Mouse (Mus musculus) ES-Bruce4 (cell line): ENCODE measurements at regions not wholly inside any gene's neighbourhood (a gene's known extent, or its start where the extent isn't known, plus 50 kb on each side); places are given as distances from the start of the nearest gene placed in this dataset.

Experiments used
- CTCF ChIP-seq: IDR thresholded peaks from one replicate; pipeline ENCODE4 v1.8.1; 2011; ENCODE audit warnings: low read depth, low read length
- EP300 ChIP-seq: IDR thresholded peaks from 2 replicates; pipeline ENCODE4 v1.6.1; 2011; ENCODE audit warnings: low read depth, low read length; ENCODE audit not compliant: insufficient read depth
- POLR2A ChIP-seq: IDR thresholded peaks from one replicate; pipeline ENCODE4 v1.8.1; 2011; ENCODE audit warnings: low read length; ENCODE audit not compliant: insufficient read depth

GRCm38 (mm10) chr5:73904146-73904811 lies 164.0 kb downstream of the Usp46 start:
- TF ChIP-seq POLR2A = no peak
- no peak for TF ChIP-seq CTCF
- no peak for TF ChIP-seq EP300
